Mouse (Mus musculus) spleen, embryonic (tissue): ENCODE measurements around the gene Pcdh8.

Source experiments
- CTCF ChIA-PET: fragments of 350-600 bp; sonication (Branson Sonifier 250); formaldehyde crosslinking; loops from one replicate; lab custom pipeline; 2022; lab: Charles Lee

Gene Pcdh8

DNA sequence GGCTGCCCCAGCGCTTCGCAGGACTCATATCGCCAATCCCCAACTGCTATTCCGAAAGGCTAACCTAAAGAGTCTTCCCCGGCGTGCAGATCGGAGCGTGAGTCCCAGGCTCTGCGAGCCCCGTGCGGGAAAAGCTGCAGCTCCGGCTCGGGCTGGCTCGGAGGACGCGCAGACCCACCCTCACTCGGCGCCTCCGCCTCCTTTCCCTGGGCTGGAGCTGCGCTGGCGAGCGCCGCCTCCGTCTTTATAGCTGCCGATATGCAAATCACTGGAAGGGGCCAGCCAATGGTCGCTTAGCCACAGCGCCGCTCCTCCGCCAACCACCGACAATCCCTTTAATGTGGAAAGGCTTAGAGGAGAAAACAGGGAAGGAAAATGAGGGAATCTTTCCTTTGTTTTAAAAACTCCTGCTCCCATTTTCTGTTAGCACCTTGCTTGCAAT, at the start of gene Pcdh8:
Gene Pcdh8, minus strand, starts transcription at position 219 of the 442 bp plus-strand sequence.
- CTCF ChIA-PET: no interaction called here

DNA sequence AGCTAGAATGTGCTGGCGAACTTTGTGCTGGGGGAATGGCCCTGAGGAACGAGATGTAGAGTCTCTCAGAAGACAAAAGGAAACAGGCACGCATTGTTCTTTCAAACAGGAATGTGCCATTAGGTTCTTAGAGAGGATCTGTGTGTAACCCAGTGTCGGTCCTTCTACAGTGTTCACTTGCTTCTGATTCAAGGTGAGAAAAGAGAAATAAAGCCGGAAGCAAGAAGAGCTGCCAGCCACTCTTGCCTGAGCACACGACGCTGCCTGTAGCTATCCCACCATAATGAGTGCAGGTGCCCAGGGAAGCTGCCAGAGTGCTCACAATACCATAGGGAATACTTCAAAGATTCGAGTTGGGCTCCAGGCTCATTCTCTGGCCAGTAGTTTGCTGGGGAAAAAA, 43.6 kb upstream of the Pcdh8 start:
- CTCF ChIA-PET: no interaction called here

DNA sequence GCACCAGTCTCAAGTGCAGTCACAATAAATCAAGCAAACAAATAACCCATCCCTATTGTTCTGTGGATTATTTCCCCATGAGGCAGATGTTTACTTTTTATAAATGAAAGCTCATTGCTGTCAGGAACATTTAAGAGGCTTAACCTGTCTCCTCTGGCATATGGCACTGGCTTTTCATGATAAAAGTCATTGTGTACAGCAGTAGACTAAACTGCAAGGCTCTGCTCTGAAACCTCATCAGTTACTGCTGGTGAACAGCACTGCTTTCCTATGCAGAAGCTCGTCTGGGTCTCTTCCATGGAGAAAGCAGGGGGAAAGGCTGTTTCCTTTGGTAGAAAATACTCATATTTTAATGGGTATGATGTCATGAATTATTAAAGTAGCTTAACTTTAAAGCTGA, 43.0 kb upstream of the Pcdh8 start:
- CTCF ChIA-PET: no interaction called here

DNA sequence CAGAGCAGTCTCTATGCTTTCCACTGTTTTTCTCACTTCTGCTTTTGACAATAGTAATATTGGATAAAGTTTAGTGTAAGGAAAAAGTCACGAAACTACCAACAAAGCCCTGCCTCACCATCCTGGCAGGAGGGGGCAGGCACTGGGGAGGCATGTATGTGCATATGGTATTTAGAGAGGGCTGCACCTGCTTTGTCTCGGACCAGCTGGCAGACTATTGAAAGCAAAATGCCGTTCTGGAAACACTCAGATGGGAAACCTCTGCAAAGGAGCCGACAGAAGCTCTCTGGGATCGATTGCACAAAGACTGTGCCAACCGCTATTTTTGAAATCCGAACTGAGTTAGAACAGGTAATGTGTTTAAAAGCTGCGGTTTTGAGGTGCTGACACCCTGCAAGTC, 22.1 kb upstream of the Pcdh8 start:
- CTCF ChIA-PET: no interaction called here

DNA sequence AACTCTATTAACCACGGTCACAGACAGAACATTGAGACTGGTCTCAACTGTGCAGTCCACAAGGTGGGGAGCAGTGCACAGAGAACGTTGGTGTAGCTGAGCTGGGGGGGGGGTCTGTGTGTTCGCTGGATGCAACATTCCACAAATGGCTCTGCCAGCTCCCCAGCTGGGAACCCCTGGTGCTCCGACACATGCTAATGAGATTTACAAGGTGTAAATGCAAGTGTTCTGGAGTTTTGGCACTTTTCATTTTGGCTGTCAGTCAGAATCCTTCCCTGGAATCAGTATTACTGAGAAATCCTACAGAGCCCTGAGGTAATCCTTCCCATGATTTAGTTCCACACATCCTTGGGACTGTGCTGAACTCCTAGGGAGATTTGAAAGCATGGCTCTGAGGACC, 18.4 kb upstream of the Pcdh8 start:
- CTCF ChIA-PET: no interaction called here

DNA sequence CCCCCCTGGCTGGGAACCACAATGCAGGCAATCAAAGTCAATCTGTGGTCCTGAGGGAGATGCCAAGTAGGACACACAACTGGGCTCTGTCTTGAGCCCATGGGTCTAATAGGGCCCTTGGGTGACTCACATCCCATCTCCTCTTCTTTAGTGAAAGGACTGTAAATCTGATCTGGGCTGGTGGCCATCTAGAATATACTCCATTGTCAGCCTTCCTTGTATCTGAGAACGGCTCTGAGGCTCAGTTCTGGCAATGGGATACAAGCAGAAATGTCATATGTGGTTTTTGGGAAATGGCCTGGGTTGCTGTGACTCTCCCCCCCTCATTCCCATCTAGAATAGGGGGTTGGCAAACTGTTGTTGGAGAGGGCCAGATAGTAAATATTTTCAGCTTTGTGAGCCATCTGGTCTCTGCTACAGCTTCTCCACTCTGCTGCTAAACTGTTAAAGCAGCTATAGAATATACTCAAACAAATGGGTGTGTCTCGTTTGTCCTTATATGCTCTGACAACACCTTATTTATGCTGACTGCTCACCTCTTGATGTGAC, 17.6 kb upstream of the Pcdh8 start:
- CTCF ChIA-PET: no interaction called here

DNA sequence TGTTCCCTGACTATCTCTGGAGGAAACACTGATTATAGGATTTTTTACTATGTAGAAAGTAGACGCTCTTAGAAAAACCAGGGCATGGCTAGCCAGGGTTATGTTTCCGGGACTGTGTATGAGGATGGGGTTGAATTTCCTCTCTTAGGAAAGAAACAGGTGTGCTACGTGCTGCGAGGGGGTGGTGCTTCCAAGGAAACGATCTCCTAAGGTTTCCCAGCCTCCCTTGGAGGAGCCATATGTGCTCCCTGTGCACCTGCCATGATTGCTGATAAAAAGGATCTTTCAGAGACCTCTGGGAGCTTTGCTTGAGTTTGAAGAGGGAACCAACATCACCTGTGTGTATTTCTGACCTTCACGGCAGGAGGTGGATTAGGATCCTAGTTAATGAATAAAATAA, 16.8 kb upstream of the Pcdh8 start:
- CTCF ChIA-PET: no interaction called here

DNA sequence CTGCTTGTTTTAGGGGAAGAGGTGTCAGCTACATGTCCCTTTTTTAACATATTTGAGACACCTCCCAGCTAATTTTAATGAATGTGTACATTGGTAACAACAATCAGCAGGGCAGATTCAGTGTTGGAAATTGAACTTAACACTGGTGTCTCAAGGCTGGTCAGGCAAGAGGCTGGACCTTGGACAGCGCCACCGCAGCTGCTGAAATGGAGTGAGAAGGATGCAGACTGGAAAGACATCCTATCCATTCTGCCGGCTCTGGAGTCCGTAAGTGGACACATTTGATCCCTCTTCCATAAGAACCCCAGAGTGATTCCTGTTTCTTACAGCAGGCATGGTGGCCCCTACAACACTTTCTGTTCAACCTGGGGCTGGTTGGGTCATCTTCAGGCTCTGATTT, 14.3 kb upstream of the Pcdh8 start:
- CTCF ChIA-PET: no interaction called here

DNA sequence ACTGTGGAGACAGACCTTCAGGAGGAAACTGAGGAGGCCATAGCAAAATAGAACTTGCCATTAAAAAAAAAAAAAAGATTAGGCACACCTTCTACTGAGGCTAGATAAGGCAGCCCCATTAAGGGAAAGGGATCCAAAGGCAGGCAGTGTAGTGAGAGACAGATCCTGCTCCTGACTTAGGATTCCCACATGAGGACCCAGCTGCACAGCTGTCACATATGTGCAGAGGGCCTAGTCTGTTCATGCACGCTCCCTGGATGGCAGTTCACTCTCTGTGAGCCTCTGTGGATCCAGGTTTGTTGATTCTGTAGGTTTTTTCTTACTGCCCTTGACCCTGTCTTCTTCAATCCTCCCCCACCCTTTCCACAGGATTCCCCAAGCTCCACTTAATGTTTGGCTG, 9.8 kb upstream of the Pcdh8 start:
- CTCF ChIA-PET: no interaction called here

DNA sequence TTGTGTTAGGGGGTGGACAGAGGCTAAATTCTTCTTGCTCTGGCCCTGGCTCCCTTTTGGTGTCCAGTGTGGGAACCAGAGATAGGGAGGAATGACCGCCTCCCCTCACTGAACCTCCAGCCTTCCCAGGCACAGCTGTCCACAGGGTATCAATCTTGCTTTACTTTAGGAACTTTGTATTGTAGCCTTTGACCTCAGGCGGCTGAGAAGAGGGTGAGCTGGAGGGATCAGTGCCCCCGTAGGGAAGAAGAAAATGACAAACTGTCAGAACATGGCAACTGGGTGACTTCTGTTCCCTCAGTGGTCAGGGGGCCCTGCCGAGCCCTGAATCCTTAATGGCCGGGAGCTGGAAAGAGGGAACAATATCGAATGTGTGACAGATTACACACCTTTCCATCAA, 9.2 kb upstream of the Pcdh8 start:
- CTCF ChIA-PET: no interaction called here

DNA sequence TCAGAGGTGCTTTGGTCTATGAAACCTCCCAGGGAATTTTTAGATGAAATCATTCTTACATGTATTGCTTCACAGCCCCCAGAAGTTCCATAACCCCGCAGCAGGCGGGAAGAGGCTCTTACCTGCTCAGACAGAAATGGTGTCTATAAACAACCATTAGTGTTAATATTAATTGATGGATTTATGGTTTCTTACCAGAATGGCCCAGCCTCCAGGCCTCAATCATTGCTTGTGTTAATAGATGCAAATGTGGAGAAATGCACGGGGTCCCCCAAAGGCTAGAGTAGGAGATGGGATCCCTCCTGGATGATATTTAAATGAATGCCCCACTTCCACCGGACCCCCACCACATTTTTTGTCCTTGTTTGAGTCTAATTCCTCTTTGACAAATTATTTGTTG, 8.7 kb upstream of the Pcdh8 start:
- CTCF ChIA-PET: no interaction called here

DNA sequence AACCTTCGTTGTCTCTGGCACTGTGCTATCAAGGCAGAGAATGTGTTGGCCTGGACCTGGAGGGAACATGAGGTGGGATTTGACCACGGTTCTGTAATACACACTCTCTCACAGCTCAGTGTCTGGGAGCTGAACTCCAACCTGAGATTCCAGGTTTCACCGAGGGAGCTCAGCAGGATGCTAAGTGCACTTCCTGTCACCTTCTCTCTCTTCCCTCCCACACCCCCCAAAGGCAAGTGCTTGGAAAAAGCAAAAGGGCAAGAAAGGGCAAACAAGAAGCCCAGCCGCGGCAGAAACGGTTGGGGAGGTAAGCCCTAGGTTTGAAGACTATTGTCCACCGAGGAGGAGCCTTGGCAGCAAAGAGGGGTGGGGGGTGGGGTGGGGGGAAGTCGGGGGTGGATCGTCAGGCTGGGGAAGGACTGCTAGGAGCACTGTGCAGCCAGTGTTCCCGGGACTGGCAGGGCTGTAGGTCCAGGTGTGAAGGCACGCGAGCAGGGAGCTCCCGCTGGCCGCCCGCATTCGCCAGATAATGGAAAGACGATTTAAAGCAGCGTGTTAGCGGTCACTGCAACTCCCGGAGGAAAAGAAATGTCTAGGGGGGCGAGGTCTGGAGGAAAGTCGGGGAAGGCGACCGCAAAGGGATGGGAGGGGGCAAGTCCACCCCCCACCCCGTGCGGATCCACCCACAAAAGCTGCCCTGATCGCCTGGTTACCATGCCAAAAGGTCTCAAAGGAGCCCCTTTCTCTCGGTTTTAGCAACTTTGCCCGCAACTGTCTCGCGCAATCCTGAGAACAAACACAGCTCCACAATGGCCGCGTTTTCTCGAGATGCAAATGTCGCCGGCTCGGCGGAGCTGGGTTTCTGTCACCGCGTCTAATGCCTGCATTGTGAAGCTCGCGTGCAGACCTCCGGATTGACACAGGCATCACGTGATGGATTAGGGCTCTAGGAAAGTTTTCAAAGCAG, 2.6 kb upstream of the Pcdh8 start:
- CTCF ChIA-PET: no interaction called here

DNA sequence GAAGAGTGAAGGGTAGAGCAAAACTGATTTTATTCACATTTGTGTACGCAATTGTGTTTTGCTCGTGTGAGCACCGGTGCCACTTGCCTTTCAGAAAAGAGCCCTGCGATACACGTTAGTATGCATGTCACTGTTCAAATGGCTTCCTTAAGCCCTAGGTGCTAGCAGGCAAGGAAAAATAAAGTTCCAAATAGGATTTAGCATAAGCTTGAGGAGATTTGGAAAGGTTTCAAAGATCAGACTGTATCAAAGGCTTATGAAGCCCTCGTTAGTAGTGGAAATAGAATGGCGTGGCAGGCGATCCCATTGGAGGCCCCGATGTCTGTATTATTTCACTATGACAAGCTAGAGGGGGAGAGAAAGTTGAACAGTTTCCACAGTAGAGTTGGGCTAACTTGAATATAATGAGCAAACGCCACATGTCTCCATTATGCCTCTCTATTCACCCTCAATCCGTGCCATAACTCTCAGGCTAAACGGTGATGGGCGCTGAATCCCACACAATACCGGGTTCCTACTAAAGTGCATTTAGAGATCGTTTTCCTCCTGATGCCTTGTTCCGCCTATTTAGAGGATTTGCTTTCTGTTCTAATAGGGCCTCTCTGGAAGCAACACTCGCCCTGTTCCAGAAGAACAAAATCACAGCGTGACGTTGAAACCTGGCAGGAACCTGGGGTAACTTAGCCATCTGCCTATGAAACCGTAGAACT, 845 bp upstream of the Pcdh8 start:
- CTCF ChIA-PET: no interaction called here

DNA sequence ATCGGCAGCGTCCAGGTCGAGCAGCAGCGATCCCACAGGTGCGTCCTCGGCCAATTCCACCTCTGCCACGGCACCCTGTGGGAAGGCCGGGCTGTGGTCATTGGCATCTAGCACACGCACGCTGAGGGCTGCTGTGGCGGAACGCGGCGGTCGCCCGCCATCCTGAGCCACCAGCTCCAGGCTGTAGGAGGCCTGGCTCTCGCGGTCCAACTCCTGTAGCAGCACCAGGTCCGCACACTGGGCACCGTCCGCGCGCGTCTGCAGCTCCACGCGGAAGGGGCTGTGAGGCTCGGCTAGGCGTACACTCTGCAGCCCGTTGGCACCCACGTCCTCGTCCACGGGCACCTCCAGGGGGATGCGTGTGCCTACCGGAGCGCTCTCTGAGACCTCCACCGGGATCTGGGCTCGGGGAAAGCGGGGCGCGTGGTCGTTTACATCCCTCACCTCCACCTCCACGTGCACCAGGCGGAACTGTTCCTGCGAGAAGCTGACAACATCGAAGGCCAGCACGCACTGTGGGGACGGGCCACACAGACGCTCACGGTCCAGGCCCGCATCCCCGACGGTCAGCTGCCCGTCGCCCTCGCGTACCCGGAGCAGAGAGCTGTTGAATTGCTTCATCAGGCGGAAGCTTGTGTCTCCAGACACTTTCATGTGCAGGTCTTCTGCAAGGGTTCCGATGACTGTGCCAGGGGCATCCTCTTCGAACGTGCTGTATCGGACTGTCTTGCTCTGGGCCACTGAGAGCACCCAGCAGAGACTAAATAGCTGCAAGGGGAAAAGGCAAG, 612 bp downstream of the Pcdh8 start:
- CTCF ChIA-PET: no interaction called here

DNA sequence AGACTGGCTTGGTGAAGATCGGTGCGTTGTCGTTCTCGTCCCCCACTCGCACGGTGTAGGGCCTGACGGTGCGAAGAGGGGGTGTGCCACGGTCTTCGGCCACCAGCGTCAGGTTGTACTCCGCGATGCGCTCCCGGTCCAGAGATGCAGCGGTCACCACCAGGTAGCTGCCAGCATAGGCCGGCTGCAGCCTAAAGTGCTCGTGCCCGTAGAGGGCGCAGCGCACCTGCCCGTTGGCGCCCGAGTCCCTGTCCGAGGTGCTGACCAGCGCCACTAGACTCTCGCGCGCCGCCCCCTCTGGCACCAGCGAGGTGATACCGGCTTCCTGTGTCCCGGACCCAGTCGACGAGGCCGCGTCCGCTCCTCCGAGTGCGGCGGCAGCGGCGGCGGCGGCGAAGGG, 1.5 kb downstream of the Pcdh8 start:
- CTCF ChIA-PET: no interaction called here

DNA sequence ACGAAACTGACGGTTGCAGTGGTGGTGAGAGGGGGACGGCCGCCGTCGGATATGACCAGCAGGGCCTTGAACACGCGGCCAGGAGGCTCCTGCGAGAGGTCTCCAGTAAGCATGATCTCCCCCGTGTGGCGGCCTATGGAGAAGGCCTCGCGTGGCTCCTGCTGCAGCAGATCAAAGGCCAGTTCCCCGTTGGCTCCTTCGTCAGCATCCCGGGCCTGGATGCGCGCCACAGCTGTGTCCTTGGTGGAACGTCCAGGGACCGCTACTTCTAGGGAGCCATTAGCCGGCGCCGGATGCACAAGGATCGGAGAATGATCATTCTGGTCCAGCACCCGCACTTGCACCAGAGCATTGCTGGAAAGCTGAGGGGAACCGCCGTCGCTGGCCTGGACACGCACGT, 2.1 kb downstream of the Pcdh8 start:
- CTCF ChIA-PET: no interaction called here

DNA sequence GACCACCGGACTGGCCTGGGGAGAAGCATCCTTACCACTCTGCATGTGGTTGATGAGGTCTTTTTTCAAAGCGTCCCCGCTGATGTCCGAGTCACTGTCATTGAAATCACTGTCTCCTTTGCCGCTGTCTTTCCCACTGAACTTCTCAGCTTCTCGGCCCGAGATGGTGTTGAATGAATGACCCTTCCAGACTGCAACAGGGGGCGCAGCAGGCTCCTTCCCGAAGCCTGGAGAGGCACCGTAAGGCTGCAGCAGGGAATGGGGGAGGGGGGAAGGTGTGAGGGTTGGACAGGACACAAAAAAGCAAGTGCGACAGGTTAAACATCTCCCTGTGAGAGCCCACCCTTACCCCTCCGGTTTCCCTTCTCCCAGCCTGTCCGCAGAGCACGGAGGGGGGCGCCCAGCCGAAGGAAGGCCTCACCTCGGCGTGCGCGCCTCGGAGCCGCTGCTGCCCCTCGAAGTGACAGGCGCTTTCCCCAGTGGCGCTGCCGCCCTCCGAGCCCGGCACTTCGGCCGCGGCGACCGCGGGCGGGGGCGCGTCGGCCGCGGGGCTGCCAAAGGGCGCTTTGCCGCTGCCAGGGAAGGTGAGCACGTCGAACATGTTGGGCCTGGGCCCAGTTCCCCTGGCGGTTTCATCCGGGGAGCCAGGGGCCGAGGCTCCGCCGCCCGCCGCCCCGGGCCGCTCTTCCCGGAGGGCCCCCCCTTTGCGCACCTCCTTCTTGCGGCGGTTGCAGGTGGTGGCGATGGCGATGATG, 2.9 kb downstream of the Pcdh8 start:
- CTCF ChIA-PET: no interaction called here

DNA sequence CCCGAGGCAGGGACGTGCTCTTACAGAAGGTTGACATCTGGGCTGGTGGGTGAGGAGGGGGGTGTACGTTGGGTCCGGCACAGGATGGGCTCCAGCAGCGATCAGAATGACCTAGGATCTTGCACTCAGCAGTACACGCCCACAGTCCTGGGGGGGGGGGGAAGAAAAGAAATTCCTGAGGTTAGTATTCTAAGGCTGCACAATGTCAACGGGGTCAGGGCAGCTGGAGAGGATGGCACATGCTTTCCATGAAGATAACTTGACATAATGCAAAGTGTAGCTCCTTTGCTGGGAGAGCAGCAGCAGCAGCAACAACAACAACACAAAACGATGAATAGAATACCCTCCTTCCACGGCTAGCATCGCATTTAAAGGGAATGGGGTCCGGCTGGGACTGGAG, 3.5 kb downstream of the Pcdh8 start:
- CTCF ChIA-PET: no interaction called here

DNA sequence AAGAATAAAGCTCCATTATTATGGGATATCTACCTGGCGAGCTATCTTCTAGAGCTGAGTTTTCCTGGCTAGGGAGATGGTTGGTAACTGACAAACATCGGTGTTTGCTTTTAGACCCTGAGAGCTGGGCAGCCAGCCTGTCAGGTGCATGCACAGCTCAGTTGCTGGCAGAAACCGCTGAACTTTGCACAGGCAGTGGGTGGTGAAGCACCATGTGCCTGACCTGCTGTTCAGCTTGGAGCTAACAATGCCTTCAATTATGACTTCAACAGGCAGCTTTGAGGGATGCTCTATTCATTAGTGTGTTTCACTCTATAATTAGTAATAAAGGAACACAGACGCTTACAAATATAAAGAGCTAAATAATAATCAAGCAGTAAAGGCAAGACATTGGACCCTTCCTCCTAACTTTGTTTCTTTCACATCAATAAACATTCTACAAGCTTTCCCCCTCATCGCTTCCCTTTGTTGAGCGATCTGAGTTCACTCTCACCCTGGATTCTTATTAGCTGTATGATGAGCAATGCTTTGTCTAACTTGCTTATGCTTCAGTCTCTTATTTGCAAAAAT, 5.8 kb downstream of the Pcdh8 start:
- CTCF ChIA-PET: no interaction called here

DNA sequence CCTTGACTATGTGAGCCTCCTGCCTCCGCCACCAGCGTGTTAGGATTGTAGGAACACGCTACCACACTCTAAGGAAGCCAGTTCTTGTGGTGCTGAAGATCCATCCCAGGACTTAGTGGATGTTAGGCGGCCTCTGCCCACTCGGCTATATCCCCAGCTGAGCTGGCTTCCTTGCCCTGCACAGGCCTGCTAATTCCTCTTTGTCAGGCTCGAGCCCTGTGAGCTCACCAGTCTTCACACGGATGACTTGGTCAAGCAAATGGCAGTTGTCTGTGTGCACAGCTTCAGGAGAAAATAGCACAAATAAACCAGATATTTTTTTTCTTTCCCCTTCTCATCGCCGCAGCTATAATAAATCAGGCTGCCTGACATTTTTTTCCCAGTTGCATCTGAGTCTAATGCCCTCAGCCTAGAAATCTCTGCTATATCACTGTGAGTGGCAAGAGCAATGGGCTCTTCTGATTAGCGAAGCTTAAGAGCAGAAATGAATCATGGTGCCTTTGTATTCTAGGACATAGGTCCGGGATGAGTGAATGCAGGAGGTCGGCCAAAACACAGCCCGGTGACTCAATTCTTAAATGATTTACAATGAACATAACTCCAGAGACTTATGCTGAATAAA, 16.4 kb downstream of the Pcdh8 start:
- CTCF ChIA-PET: no interaction called here
